Mouse (Mus musculus) G1E (cell line): ENCODE data around the gene Ifnz. TPM values are rescaled to one million over a fixed set of nuclear protein-coding genes. Genes with fewer than 3 reads are reported as not detected.
"Not testable (repeated sequence)": the region's sequence is repeated elsewhere in the genome, so short reads cannot be mapped to it uniquely, and the experiment has no call there.

Experiments
- ATAC-seq: 2 replicates; pipeline ENCODE4 v1.8.0; 2016; ENCODE audit warnings: mild to moderate bottlenecking; ENCODE audit not compliant: insufficient number of reproducible peaks, poor library complexity, low FRiP score, severe bottlenecking; ENCODE audit errors: extremely low read depth
- DNase-seq: peaks from one replicate; pipeline ENCODE4 v3.0.0; 2012; ENCODE audit warnings: low spot score
- H3K27me3 ChIP-seq: 2 replicates; pipeline ENCODE4 v1.6.1; 2012; ENCODE audit warnings: mild to moderate bottlenecking, low read length, inconsistent platforms; ENCODE audit not compliant: insufficient read depth
- H3K36me3 ChIP-seq: replicated peaks from 2 replicates; pipeline ENCODE3; 2012; ENCODE audit warnings: mild to moderate bottlenecking, inconsistent platforms
- H3K4me1 ChIP-seq: 2 replicates; pipeline ENCODE4 v1.6.1; 2012; ENCODE audit warnings: low read depth, low read length, inconsistent platforms, mixed read lengths; ENCODE audit not compliant: insufficient read depth
- H3K4me3 ChIP-seq: 2 replicates; pipeline ENCODE4 v1.5.1; 2012; ENCODE audit warnings: low read depth, mild to moderate bottlenecking, inconsistent platforms, low read length, moderate library complexity, mixed read lengths
- H3K9me3 ChIP-seq: replicated peaks from 2 replicates; pipeline ENCODE4 v1.6.1; 2012; ENCODE audit warnings: inconsistent platforms
- CTCF ChIP-seq: IDR thresholded peaks from 2 replicates; pipeline ENCODE4 v1.5.1; 2012; ENCODE audit warnings: low read depth, low read length, inconsistent platforms, mixed read lengths
- GATA1 ChIP-seq: IDR thresholded peaks from 2 replicates; pipeline ENCODE4 v1.6.1; 2012; ENCODE audit warnings: borderline replicate concordance, low read length, inconsistent platforms, mixed read lengths
- GATA2 ChIP-seq: IDR thresholded peaks from 2 replicates; pipeline ENCODE4 v1.6.1; 2012; ENCODE audit warnings: low read depth, low read length, inconsistent platforms, borderline replicate concordance
- POLR2AphosphoS5 ChIP-seq: IDR thresholded peaks from 2 replicates; pipeline ENCODE4 v1.6.1; 2012; ENCODE audit warnings: low read depth, low read length, inconsistent platforms; ENCODE audit not compliant: insufficient replicate concordance
- TAL1 ChIP-seq: conservative IDR thresholded peaks from 2 replicates; pipeline ENCODE4 v1.6.1; 2012; ENCODE audit warnings: low read depth, low read length, inconsistent platforms, mixed read lengths
- polyA plus RNA-seq: library from polyadenylated mRNA; stranded (reverse); fragments of >175 nt; gene quantifications from 2 replicates; pipeline ENCODE4 v1.2.3, GENCODE M21; 2012
- total RNA-seq, 2 experiments: library from RNA; stranded (forward) in 1 of 2; stranded (reverse) in 1 of 2; fragments of 200-1000 nt in 1 of 2; fragments of >200 nt in 1 of 2; fragmentation: Nextera tagmentation in 1 of 2; gene quantifications; 2 replicates each; pipeline ENCODE4 v1.2.3; 2014 to 2017

Gene Ifnz
- total and polyA plus RNA-seq, 3 experiments: not detected

GRCm38 (mm10) chr4:88815928-88816327 is 34.0 kb downstream of the Ifnz start, which contains the start of gene Ifna7:
Gene Ifna7 (plus strand): TSS chr4:88816228.
- Histone ChIP-seq H3K27me3 (no peaks in the 10 kb centered on the region), H3K36me3 (no peaks in the 10 kb centered on the region), H3K4me3 (no peak within 1 kb of the TSS), H3K9me3 (no peaks in the 10 kb centered on the region), H3K4me1 (no peaks in the 10 kb centered on the region)
- TF ChIP-seq POLR2AphosphoS5 (no peak), CTCF (no peak), GATA1 (no peak), TAL1 (no peak), GATA2 (no peak)
- ATAC-seq (no peak), DNase-seq (no peak)

- ATAC-seq: no peak
Observed at GRCm38 (mm10) chr4:88819659-88820058, 37.7 kb downstream of the Ifnz start, which contains the start of gene Ifna11. Gene Ifna11 (plus strand): TSS chr4:88819959.

DNA sequence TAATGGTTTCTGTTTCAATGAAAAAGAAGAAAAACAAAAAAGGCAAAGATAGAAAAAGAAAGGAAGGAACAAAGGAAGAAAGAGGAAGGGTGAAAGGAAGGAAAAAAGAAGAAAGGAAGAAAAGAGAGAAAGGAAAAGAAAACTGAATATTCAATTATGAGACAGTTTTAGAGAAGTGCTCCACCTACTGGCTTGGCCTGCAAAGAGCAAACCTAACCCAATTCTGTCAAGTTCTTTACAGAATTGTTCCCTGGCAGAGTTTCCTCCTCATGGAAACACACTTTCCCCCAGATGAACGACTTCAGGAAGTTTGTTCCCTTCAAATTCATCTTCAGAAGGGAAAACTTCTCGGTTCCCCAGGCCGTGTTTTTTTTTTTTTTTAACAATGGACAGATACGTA is 41.1 kb downstream of the Ifnz start:
- H3K27me3 ChIP-seq: no peaks in the 10 kb centered on the region
- H3K4me1 ChIP-seq: no peaks in the 10 kb centered on the region
- H3K4me3 ChIP-seq: no peak overlapping the region
- no peaks in the 10 kb centered on the region for H3K36me3 ChIP-seq
- ATAC-seq (no peak), DNase-seq (no peak)
- TF ChIP-seq CTCF (no peak), GATA1 (no peak), GATA2 (no peak), TAL1 (no peak), POLR2AphosphoS5 (no peak)
- H3K9me3 ChIP-seq: no peaks in the 10 kb centered on the region

More at GRCm38 (mm10) chr4:88819659-88820058, 37.7 kb downstream of the Ifnz start, which contains the start of gene Ifna11:
- H3K36me3 ChIP-seq: no peaks in the 10 kb centered on the region
- no peak for DNase-seq
- no peaks in the 10 kb centered on the region for H3K9me3 ChIP-seq
- no peak within 1 kb of the TSS for H3K4me3 ChIP-seq
- TF ChIP-seq TAL1 (no peak), CTCF (no peak), GATA1 (no peak), POLR2AphosphoS5 (no peak), GATA2 (no peak)
- H3K4me1 ChIP-seq: no peaks in the 10 kb centered on the region
- no peaks in the 10 kb centered on the region for H3K27me3 ChIP-seq

GRCm38 (mm10) chr4:88827116-88827515 is 45.2 kb downstream of the Ifnz start, which contains the start of gene Ifna6:
Gene Ifna6 (plus strand): TSS chr4:88827416.
- not testable (repeated sequence) for H3K27me3 ChIP-seq, DNase-seq, H3K4me1 ChIP-seq, ATAC-seq, H3K36me3 ChIP-seq, H3K9me3 ChIP-seq, H3K4me3 ChIP-seq

GRCm38 (mm10) chr4:88830523-88830922 is 48.6 kb downstream of the Ifnz start:
- no peak for ATAC-seq
- TF ChIP-seq GATA1 (no peak), GATA2 (no peak), POLR2AphosphoS5 (no peak), TAL1 (no peak), CTCF (no peak)
- Histone ChIP-seq H3K36me3 (no peaks in the 10 kb centered on the region), H3K4me3 (no peak overlapping the region), H3K27me3 (no peaks in the 10 kb centered on the region), H3K4me1 (no peaks in the 10 kb centered on the region), H3K9me3 (no peaks in the 10 kb centered on the region)
- no peak for DNase-seq

Other genes with a start within 250 kb of the Ifnz start
Only the 20 nearest of the 31 such genes appear.
- gene Gm26566, start 60.3 kb upstream of the Ifnz start, total RNA-seq (2014; fragmentation: Nextera tagmentation): not detected in 2 replicates
- gene Gm26566, start 60.3 kb upstream of the Ifnz start, total RNA-seq (2017): 0.33 and 0.46 TPM in 2 replicates
- 0.08 and 0.22 TPM in 2 replicates for gene Gm26566, start 60.3 kb upstream of the Ifnz start, polyA plus RNA-seq
- gene Klhl9, start 59.7 kb upstream of the Ifnz start, total RNA-seq (2014; fragmentation: Nextera tagmentation): 63.5 and 64.7 TPM in 2 replicates
- 95.4 and 115 TPM in 2 replicates for gene Klhl9, start 59.7 kb upstream of the Ifnz start, total RNA-seq (2017)
- 5.6 and 6.3 TPM in 2 replicates for gene Klhl9, start 59.7 kb upstream of the Ifnz start, polyA plus RNA-seq
- gene Gm13271, start 27.3 kb upstream of the Ifnz start, total RNA-seq (2014; fragmentation: Nextera tagmentation): not detected in 2 replicates
- not detected in 2 replicates for gene Gm13271, start 27.3 kb upstream of the Ifnz start, total RNA-seq (2017)
- not detected in 2 replicates for gene Gm13271, start 27.3 kb upstream of the Ifnz start, polyA plus RNA-seq
- not detected in 2 replicates for gene Gm13283, start 22.0 kb upstream of the Ifnz start, total RNA-seq (2014; fragmentation: Nextera tagmentation)
- gene Gm13283, start 22.0 kb upstream of the Ifnz start, total RNA-seq (2017): not detected in 2 replicates
- gene Gm13283, start 22.0 kb upstream of the Ifnz start, polyA plus RNA-seq: not detected in 2 replicates
- not detected in 2 replicates for gene Gm13290, start 8.3 kb upstream of the Ifnz start, total RNA-seq (2014; fragmentation: Nextera tagmentation)
- gene Gm13290, start 8.3 kb upstream of the Ifnz start, total RNA-seq (2017): not detected in 2 replicates
- gene Gm13290, start 8.3 kb upstream of the Ifnz start, polyA plus RNA-seq: not detected in 2 replicates
- gene Gm13289, start 5.2 kb upstream of the Ifnz start, total RNA-seq (2014; fragmentation: Nextera tagmentation): not detected in 2 replicates
- not detected in 2 replicates for gene Gm13289, start 5.2 kb upstream of the Ifnz start, total RNA-seq (2017)
- not detected in 2 replicates for gene Gm13289, start 5.2 kb upstream of the Ifnz start, polyA plus RNA-seq
- not detected in 2 replicates for gene Gm13272, start 2.3 kb upstream of the Ifnz start, total RNA-seq (2014; fragmentation: Nextera tagmentation)
- gene Gm13272, start 2.3 kb upstream of the Ifnz start, total RNA-seq (2017): 0.29 TPM in 1 of 2 replicates, not detected in the other
- not detected in 2 replicates for gene Gm13272, start 2.3 kb upstream of the Ifnz start, polyA plus RNA-seq
- not detected in 2 replicates for gene Gm13276, start 3.6 kb downstream of the Ifnz start, total RNA-seq (2014; fragmentation: Nextera tagmentation)
- gene Gm13276, start 3.6 kb downstream of the Ifnz start, total RNA-seq (2017): not detected in 2 replicates
- not detected in 2 replicates for gene Gm13276, start 3.6 kb downstream of the Ifnz start, polyA plus RNA-seq
- gene Gm13277, start 6.5 kb downstream of the Ifnz start, total RNA-seq (2014; fragmentation: Nextera tagmentation): not detected in 2 replicates
- not detected in 2 replicates for gene Gm13277, start 6.5 kb downstream of the Ifnz start, total RNA-seq (2017)
- not detected in 2 replicates for gene Gm13277, start 6.5 kb downstream of the Ifnz start, polyA plus RNA-seq
- gene Gm13278, start 9.4 kb downstream of the Ifnz start, total RNA-seq (2014; fragmentation: Nextera tagmentation): not detected in 2 replicates
- gene Gm13278, start 9.4 kb downstream of the Ifnz start, total RNA-seq (2017): not detected in 2 replicates
- gene Gm13278, start 9.4 kb downstream of the Ifnz start, polyA plus RNA-seq: not detected in 2 replicates
- gene Gm13275, start 12.4 kb downstream of the Ifnz start, total RNA-seq (2014; fragmentation: Nextera tagmentation): not detected in 2 replicates
- gene Gm13275, start 12.4 kb downstream of the Ifnz start, total RNA-seq (2017): 0.27 TPM in 1 of 2 replicates, not detected in the other
- not detected in 2 replicates for gene Gm13275, start 12.4 kb downstream of the Ifnz start, polyA plus RNA-seq
- gene Gm13279, start 15.3 kb downstream of the Ifnz start, total RNA-seq (2014; fragmentation: Nextera tagmentation): not detected in 2 replicates
- gene Gm13279, start 15.3 kb downstream of the Ifnz start, total RNA-seq (2017): not detected in 2 replicates
- not detected in 2 replicates for gene Gm13279, start 15.3 kb downstream of the Ifnz start, polyA plus RNA-seq
- not detected in 2 replicates for gene Gm13285, start 17.5 kb downstream of the Ifnz start, total RNA-seq (2014; fragmentation: Nextera tagmentation)
- gene Gm13285, start 17.5 kb downstream of the Ifnz start, total RNA-seq (2017): not detected in 2 replicates
- gene Gm13285, start 17.5 kb downstream of the Ifnz start, polyA plus RNA-seq: not detected in 2 replicates
- not detected in 2 replicates for gene Gm13287, start 21.1 kb downstream of the Ifnz start, total RNA-seq (2014; fragmentation: Nextera tagmentation)
- gene Gm13287, start 21.1 kb downstream of the Ifnz start, total RNA-seq (2017): not detected in 2 replicates
- not detected in 2 replicates for gene Gm13287, start 21.1 kb downstream of the Ifnz start, polyA plus RNA-seq
- gene Gm13288, start 23.4 kb downstream of the Ifnz start, total RNA-seq (2014; fragmentation: Nextera tagmentation): not detected in 2 replicates
- gene Gm13288, start 23.4 kb downstream of the Ifnz start, total RNA-seq (2017): 0.06 and 0.16 TPM in 2 replicates
- gene Gm13288, start 23.4 kb downstream of the Ifnz start, polyA plus RNA-seq: not detected in 2 replicates
- not detected in 2 replicates for gene Ifna7, start 34.1 kb downstream of the Ifnz start, total RNA-seq (2014; fragmentation: Nextera tagmentation)
- not detected in 2 replicates for gene Ifna7, start 34.1 kb downstream of the Ifnz start, total RNA-seq (2017)
- not detected in 2 replicates for gene Ifna7, start 34.1 kb downstream of the Ifnz start, polyA plus RNA-seq
- gene Ifna11, start 37.8 kb downstream of the Ifnz start, total RNA-seq (2014; fragmentation: Nextera tagmentation): not detected in 2 replicates
- gene Ifna11, start 37.8 kb downstream of the Ifnz start, total RNA-seq (2017): 0.29 TPM in 1 of 2 replicates, not detected in the other
- gene Ifna11, start 37.8 kb downstream of the Ifnz start, polyA plus RNA-seq: not detected in 2 replicates
- not detected in 2 replicates for gene Ifna6, start 45.3 kb downstream of the Ifnz start, total RNA-seq (2014; fragmentation: Nextera tagmentation)
- gene Ifna6, start 45.3 kb downstream of the Ifnz start, total RNA-seq (2017): not detected in 2 replicates
- not detected in 2 replicates for gene Ifna6, start 45.3 kb downstream of the Ifnz start, polyA plus RNA-seq
- not detected in 2 replicates for gene Ifna5, start 53.4 kb downstream of the Ifnz start, total RNA-seq (2014; fragmentation: Nextera tagmentation)
- not detected in 2 replicates for gene Ifna5, start 53.4 kb downstream of the Ifnz start, total RNA-seq (2017)
- gene Ifna5, start 53.4 kb downstream of the Ifnz start, polyA plus RNA-seq: not detected in 2 replicates
- gene Ifna4, start 59.7 kb downstream of the Ifnz start, total RNA-seq (2014; fragmentation: Nextera tagmentation): not detected in 2 replicates
- 0.38 TPM in 1 of 2 replicates, not detected in the other for gene Ifna4, start 59.7 kb downstream of the Ifnz start, total RNA-seq (2017)
- gene Ifna4, start 59.7 kb downstream of the Ifnz start, polyA plus RNA-seq: not detected in 2 replicates